Mouse (Mus musculus): ENCODE measurements at regions not wholly inside any gene's neighbourhood (a gene's known extent, or its start where the extent isn't known, plus 50 kb on each side); places are given as distances from the start of the nearest gene placed in this dataset.
"Not testable (repeated sequence)": the region's sequence is repeated elsewhere in the genome, so short reads cannot be mapped to it uniquely, and the experiment has no call there.

DNA sequence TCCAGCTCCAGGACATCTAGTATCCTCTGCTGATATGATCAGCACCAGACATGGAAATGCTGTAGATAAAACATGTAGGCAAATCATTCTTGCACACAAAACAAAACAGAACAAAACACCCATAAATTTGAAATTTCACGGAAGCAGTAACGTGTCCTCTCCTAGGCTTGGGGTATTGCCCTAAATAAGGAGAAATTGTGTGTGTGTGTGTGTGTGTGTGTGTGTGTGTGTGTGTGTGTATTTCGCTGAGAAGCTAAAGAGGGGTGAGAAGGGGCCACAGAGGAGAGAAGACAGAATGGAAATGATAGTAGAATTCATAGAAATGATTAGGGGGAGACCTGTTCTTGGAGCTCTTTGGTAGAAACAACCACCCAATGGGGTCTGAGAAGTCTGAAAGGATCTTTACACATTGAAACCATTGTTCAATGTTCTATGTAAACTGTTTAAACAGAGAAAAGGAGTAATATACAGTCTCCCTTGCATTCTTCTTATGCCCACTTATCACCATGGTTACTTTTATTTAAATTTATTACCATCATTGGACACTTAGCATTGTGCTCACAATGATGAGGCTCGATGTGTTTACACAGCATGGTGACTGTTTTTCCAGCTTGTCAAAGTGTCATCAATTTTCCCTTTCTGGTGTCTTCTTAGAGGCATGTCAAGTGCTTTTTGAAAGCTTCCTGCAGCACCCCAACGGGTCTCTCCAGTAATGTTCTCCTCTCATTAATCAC, 317.3 kb upstream of the 4933412E24Rik start:
- ATAC-seq (replicated peaks; ENCODE audit: insufficient number of reproducible peaks, low FRiP score, low TSS enrichment, poor library complexity, severe bottlenecking): no peak

DNA sequence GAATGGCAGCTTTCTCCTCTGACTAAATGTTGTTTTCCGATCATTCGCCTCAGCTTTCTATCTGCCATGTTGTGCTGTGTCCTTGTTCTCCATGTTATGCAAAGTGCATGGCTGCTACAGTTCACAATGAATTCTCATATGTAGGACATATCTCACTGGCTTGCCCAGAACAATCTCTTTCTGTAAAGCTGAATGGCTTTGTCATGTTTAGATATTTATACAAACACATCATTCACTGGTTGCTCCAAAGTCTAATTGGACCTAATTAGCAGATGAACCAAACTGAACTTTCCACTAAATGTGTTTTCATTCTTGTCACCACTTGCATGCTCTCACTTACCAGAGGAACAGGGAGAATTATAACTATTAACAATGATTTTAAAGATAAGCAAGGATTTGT, 301.2 kb upstream of the 4933412E24Rik start:
- ATAC-seq (replicated peaks; ENCODE audit: insufficient number of reproducible peaks, low FRiP score, low TSS enrichment, poor library complexity, severe bottlenecking): no peak

DNA sequence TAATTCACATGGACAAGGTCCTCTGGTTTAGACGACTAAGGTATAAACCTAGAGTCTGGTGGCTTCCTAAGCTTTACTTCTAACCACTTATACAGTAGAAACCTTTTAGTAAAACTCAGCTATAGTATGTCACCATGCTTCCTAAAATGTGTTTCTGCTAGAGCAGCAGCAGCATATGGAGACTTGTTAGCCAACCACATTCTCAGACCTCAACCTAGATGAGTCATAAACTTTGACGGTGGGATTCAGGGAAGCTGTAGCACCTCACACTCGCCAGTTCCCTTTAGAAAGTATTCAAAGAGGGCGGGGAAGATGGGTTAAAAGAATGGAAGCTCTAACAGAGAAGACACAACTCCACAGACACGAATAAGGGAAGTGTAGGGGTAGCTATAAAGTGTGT, 298.8 kb upstream of the 4933412E24Rik start:
- ATAC-seq (replicated peaks; ENCODE audit: insufficient number of reproducible peaks, low FRiP score, low TSS enrichment, poor library complexity, severe bottlenecking): no peak

DNA sequence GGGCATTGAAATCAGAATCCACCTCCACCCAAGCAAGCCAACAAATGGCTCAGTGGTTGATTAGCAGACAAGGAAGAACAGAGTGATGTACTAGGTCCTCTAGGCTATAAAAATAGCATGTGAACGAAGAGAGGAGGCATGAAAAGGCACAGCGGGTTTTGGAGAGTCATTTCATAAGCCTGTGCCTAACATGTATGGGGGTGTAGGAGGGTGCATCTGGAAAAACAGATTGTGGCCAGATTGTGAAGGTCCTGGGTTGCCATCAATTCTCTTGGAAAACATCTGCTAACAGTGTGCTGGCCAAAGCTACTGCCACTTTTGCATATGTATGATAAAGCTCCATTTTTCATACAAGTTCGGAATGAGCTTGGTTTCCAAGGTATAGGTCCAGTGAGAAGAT, 293.5 kb upstream of the 4933412E24Rik start:
- no peak for ATAC-seq (replicated peaks; ENCODE audit: insufficient number of reproducible peaks, low FRiP score, low TSS enrichment, poor library complexity, severe bottlenecking)

DNA sequence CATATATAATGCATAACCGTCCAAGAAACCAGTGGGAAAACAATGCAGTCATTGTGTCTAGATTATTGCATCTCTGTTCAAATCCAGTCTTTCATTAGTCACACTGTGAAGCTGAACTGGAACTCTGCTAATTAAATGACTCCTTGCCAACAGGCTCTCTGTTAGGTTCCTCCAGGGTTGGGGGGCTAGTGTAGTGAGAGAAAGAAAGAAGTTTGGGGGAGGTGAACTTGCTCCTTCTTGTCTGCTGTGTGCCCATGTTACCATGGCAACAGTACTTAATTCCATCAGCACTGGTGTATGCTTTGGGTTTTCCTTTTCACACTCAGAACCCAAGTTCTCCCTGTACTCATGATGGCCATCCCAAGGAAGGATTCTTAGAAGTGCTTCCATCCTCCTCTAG, 292.6 kb upstream of the 4933412E24Rik start:
- ATAC-seq (replicated peaks; ENCODE audit: insufficient number of reproducible peaks, low FRiP score, low TSS enrichment, poor library complexity, severe bottlenecking): no peak

DNA sequence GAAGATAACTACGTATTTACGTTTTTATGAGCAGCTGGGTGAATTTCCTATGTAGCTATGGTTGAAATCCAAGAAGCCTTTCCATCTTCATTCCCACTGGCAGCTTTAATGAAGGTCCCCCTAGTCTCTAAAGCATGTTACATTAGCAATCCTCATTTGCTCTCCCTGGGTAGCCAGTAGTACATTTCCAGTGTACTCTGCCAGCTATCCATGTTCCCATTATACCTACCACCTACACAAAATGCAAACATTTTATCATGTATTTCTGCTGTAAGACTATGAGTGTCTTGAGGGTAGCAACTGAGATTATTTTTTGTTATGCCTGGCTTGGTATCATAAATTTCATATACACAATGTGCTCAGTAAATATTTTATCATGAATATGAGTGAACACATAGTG, 291.7 kb upstream of the 4933412E24Rik start:
- ATAC-seq (replicated peaks; ENCODE audit: insufficient number of reproducible peaks, low FRiP score, low TSS enrichment, poor library complexity, severe bottlenecking): no peak

DNA sequence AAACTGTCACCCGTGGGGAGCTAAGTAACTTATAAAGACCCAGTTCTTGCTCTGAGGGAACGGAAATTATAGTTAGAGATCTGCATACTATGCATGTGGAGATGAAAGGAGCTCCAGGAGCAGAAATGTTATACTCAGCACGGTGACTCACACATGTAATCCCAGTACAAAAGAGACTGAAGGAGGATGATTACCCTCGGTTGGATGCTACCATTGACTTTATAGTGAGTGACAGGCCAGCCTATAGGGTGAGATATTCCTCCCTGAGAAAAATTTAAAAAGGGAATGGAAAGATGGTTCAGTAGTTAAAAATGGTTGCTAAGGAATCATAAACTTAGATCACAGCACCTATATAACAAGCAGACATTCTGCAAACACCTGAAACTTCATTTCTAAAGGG, 287.1 kb upstream of the 4933412E24Rik start:
- no peak for ATAC-seq (replicated peaks; ENCODE audit: insufficient number of reproducible peaks, low FRiP score, low TSS enrichment, poor library complexity, severe bottlenecking)

DNA sequence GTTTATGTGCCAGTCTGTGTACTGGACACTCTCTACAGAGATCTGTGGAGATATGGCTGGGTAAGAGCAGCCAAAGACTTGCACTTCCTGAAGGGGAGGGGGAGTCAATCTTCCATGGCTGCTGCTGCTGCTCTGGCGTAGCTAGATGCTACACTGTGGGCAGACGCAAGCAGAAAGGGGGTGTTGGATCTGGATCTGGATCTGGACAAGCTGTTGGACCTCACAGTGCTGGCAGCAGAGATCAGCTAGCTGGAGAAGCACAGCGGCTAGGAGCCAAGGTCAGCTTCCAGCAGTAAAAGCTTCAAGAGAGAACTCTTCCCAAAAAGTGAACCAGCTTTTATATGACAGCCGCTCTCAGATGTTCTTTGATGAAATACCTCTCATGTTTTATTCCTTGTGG, 285.5 kb upstream of the 4933412E24Rik start:
- no peak for ATAC-seq (replicated peaks; ENCODE audit: insufficient number of reproducible peaks, low FRiP score, low TSS enrichment, poor library complexity, severe bottlenecking)

DNA sequence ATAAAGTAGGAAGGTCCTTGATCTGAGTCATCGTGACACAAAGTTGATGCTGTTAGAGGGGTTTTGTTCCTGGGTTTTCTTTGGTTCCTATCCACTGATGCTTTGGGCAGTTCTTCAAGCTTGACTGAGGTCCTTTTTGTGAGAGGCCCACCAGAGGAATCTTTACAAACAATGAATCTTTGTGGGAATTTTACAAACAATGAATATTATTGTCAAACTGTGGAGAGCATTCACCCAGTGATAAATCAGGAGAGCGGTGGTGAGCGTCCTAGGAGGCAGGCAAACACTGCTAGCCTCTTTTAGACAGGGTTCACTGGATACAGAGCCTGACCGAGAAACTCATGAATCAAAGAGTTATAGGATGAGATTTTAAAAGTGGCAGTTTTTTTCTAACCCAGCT, 268.9 kb upstream of the 4933412E24Rik start:
- ATAC-seq (replicated peaks; ENCODE audit: insufficient number of reproducible peaks, low FRiP score, low TSS enrichment, poor library complexity, severe bottlenecking): no peak

DNA sequence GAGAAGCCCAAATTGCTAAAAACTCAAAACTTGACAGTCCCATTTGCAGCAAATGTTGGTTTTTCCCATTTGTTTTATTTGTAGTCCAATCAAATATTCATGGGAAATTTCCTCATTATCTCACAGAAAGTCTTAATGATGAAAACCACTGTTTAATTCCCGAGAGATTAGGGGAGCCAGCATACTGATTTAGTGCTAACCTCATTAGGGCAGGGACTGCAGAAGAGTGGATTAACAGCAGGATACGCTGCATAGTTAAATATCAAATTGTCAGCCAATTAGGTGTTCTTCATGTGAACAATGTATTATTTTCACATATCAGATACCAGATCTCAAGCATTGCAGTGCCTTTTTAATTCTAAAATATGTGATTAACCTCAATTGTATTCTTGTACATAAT, 264.0 kb upstream of the 4933412E24Rik start:
- ATAC-seq (replicated peaks; ENCODE audit: insufficient number of reproducible peaks, low FRiP score, low TSS enrichment, poor library complexity, severe bottlenecking): no peak

DNA sequence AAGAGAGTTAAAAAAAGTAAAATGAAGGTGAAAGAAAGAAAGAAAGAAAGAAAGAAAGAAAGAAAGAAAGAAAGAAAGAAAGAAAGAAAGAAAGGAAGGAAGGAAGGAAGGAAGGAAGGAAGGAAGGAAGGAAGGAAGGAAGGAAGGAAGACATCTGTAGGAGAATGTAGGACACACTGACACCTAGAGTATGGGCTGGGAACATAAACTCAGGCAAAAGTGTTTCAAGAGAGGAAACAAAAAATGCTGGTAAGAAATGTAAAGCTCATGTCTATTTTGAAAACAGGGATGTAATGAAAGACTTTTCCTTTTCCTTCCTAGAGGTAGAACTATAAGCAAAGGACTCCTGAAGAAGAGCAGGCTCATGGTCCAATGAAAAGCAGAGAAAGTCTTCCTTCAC, 237.2 kb upstream of the 4933412E24Rik start:
- not testable (repeated sequence) for ATAC-seq (replicated peaks; ENCODE audit: insufficient number of reproducible peaks, low FRiP score, low TSS enrichment, poor library complexity, severe bottlenecking)

DNA sequence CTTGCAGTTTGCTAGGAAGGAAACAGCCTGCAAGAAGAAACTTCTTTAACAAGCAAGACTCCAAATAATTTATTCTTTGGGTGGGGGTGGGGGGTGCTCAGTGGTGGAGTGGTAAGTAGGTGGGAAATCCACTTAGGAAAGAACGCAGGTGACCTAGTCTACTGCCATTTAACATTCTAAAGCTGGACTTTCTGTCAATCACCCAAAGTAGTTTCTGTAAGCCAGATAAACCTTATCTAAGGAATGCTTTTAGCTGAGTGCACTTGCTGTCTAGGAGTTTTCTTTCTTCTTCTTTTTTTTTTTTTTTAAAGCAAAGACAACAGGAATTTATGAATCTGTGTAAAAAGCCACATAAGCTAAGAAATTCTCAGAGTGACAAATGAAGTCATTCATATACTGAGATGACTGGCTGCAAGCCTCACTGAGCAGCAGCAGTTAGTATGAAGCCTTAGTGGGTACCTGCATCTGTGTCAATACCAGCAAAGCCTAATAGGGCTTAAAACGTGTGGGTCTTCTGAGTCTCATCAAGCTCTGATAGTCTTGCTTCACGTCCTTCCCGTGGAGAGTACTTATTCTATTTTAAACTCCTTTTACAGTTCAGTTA, 210.0 kb upstream of the 4933412E24Rik start:
- ATAC-seq (replicated peaks; ENCODE audit: insufficient number of reproducible peaks, low FRiP score, low TSS enrichment, poor library complexity, severe bottlenecking): no peak

DNA sequence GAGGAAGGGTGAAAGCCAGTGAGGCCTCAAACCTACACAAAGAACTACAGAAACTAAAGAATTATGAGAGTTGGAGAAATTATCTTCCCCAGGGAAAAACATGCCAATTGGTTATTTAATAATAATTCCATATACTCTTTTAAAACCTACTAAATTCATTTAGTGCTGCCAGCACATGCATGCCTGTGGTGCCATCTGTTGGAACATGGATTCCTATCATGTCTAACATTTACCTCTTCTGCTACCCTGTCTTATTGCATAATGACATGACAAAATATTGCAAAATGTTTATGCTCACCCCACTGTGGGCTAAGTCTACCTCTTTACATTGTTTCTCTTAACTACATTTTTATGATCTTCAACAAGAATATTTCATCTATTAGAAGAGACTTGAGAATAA, 178.7 kb upstream of the 4933412E24Rik start:
- ATAC-seq (replicated peaks; ENCODE audit: insufficient number of reproducible peaks, low FRiP score, low TSS enrichment, poor library complexity, severe bottlenecking): no peak

DNA sequence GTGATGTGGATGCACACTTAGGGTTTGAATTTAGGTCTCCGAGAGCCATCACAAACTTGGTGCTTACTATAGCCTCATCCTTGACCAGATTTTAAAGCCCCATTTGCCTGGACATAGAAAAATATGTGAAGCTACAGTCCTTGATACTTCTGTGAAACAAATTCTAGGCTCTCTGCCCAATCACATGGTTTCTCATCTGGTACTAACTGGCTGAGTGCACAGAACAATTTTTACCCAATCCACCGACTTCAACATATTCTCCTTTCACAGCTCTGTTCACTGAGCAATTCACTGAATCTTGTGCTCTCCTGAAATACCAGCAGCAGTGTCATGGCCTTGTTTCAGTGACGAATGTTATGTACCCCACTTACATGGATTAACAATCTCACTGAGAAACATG, 176.7 kb upstream of the 4933412E24Rik start:
- no peak for ATAC-seq (replicated peaks; ENCODE audit: insufficient number of reproducible peaks, low FRiP score, low TSS enrichment, poor library complexity, severe bottlenecking)

DNA sequence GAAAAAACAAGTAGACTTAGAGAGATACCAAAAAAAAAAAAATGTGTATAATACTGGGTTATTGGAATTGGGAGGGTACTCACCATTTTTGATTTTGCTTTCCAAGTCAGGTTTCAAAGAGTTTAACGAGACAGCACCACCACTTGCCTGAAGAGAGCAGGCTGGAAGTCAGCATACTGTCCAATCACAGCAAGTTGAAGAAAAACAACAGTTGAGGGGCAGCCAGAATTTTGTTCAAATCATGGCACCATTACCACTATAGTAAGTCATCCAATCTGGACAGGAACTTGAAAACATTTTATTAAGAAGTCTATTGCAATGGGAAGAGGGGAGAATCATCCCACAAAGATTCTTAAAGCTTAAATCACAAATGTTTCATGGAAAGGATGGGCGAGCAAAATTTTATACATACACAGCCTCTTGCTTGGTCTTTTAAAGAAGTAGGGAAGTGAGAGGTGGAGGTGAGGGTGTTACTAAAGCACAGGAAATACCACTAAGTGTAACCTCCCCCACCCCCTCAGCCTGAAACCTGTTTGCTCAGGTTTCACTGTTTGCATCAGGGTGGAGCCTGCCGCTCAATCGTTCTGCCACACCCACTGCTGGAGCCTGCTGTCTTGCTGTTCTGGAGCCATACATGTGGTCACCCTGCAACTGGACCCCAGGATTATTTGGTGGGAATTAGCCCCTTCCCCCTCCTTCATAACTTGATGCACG, 170.7 kb upstream of the 4933412E24Rik start:
- no peak for ATAC-seq (replicated peaks; ENCODE audit: insufficient number of reproducible peaks, low FRiP score, low TSS enrichment, poor library complexity, severe bottlenecking)

DNA sequence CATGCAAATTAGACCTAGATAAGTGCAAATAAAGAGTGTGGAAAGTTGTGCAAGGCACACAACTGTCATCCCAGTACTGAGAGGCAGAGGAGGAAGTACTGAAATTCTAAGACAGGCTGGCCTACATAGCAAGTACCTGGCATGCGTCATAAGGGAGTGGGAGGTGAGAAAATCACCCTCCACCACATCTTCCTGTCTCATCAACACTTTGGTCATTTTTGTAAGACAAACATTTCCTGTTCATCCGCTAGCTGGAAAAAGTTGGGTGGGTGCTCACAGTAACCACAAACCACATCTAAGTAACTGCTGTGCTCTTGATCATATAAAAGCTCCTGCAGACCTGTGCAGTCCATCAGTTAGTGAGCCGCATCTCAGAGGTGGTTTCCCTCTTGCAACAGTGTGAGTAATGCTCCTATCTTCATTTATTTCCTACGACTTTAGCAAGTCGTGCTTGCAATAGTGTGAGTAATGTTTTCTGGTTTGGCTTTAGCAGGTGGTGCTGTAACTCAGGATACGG, 125.2 kb upstream of the 4933412E24Rik start:
- ATAC-seq (replicated peaks; ENCODE audit: insufficient number of reproducible peaks, low FRiP score, low TSS enrichment, poor library complexity, severe bottlenecking): peak; percentile 79

DNA sequence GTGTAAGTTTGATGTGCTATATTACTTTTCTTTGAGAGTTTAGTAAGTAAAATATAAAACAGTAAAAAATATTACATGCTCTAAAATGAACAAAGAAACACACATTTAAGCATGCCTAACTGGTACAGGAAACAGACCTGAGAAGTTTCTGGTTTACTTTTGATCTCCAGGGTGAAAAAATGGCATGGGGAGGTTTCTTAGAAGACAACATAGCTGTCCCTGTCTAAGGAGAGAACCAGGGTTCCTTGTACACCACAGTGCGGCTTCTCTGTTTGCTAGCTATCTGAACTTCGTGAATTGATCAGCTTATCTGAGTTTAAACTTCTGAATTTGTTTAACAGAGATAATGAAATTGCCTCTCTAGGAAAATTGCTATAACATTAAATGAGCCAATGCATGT, 120.3 kb upstream of the 4933412E24Rik start:
- ATAC-seq (replicated peaks; ENCODE audit: insufficient number of reproducible peaks, low FRiP score, low TSS enrichment, poor library complexity, severe bottlenecking): no peak

DNA sequence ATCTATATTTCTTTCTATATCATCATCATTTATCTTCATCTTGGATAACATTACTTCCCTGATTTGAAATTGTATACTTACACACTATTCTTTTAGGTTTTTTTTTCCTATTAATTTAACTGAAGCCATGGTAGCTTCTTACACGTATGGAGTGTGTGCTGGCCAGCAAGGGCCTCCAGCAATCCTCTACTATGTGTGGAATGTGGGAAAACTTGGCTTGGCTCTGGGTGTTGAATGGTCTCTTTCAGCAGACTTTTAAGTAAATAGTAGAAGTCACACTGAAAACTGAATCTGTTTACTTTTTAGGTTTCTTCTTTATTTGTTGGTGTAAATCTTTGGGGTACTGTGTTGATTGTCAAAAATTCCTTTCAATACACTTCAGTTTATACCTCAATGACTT, 118.1 kb upstream of the 4933412E24Rik start:
- ATAC-seq (replicated peaks; ENCODE audit: insufficient number of reproducible peaks, low FRiP score, low TSS enrichment, poor library complexity, severe bottlenecking): no peak

DNA sequence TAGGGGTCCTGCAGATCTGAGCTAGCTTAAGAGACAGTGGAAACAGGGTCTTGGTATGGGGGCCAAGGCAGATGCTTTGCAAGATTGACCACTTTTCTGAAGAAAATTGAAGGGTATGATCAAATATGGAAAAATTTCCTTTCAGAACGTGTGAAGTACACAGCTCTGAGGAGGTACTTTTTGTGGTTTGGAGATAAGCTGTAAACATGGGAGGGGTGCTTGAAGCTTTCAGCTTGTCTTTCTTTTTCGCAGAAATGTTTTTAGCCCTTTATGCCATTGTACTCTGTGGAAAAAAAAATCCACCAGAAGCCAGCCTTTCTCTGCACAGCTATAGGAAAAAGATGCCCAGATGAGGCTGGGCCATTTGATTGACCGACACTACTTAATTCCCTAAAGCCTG, 116.3 kb upstream of the 4933412E24Rik start:
- ATAC-seq (replicated peaks; ENCODE audit: insufficient number of reproducible peaks, low FRiP score, low TSS enrichment, poor library complexity, severe bottlenecking): no peak

DNA sequence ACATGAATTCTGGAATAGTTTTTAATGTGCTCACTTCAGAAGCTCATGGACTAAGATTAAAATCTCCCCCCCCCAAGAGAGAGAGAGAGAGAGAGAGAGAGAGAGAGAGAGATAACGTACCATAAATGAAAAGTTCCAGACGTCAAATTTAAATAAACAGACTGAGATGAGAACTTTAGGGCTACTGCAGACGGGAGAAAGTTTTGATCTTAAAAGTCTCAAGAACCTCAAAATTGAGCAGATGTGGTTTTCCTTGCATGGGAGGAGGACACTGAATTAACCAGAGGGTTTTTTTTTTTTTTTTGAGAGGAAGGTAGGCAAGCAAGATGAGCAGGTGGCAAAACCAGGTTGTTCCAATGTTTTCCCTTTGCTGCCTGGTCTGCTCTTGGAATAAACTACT, 108.0 kb upstream of the 4933412E24Rik start:
- no peak for ATAC-seq (replicated peaks; ENCODE audit: insufficient number of reproducible peaks, low FRiP score, low TSS enrichment, poor library complexity, severe bottlenecking)
